Mouse (Mus musculus) forebrain, postnatal 0 days (tissue): Measurements from ENCODE around the gene Recql5. TPM values are rescaled to one million over a fixed set of nuclear protein-coding genes. Genes with fewer than 3 reads are reported as not detected.

Experiments used
- ATAC-seq: fragments of 200-750 bp; cut with Nextera tagmentation; 2 replicates; pipeline ENCODE4 v1.8.0; 2017; ENCODE audit warnings: mild to moderate bottlenecking, moderate library complexity
- DNase-seq: peaks from one replicate; pipeline ENCODE4 v3.0.0-alpha.2; 2015
- H3K27ac ChIP-seq: fragments of 300-500 bp; sonication (generic); 2 replicates; pipeline ENCODE4 v1.5.1; 2014; ENCODE audit warnings: low read depth, mild to moderate bottlenecking, antibody characterized with exemption, low read length, moderate library complexity, mixed read lengths
- H3K27me3 ChIP-seq: fragments of 300-500 bp; sonication (generic); 2 replicates; pipeline ENCODE4 v1.6.1; 2014; ENCODE audit warnings: mild to moderate bottlenecking, low read length, mixed read lengths; ENCODE audit not compliant: insufficient read depth
- H3K36me3 ChIP-seq: fragments of 300-500 bp; sonication (generic); 2 replicates; pipeline ENCODE4 v1.6.1; 2014; ENCODE audit warnings: mild to moderate bottlenecking, moderate library complexity; ENCODE audit not compliant: insufficient read depth
- H3K4me1 ChIP-seq: fragments of 300-500 bp; sonication (generic); 2 replicates; pipeline ENCODE4 v1.6.1; 2014; ENCODE audit warnings: antibody characterized with exemption; ENCODE audit not compliant: insufficient read depth
- H3K4me2 ChIP-seq: fragments of 300-500 bp; sonication (generic); 2 replicates; pipeline ENCODE4 v1.6.1; 2014; ENCODE audit warnings: low read depth, mild to moderate bottlenecking, moderate library complexity
- H3K4me3 ChIP-seq: fragments of 300-500 bp; sonication (generic); 2 replicates; pipeline ENCODE4 v1.5.1; 2014; ENCODE audit warnings: low read depth, low read length, mixed read lengths
- H3K9ac ChIP-seq: fragments of 300-500 bp; sonication (generic); 2 replicates; pipeline ENCODE4 v1.6.1; 2014; ENCODE audit warnings: mild to moderate bottlenecking
- H3K9me3 ChIP-seq: fragments of 300-500 bp; sonication (generic); 2 replicates; pipeline ENCODE4 v1.6.1; 2016; ENCODE audit warnings: low read length
- CTCF ChIP-seq: sonication (generic); IDR thresholded peaks from 2 replicates; pipeline ENCODE4 v1.5.1; 2016; ENCODE audit warnings: antibody characterized with exemption, control low read depth, low read depth
- WGBS: fragments of 180-500 bp; shearing (Covaris S2); extraction: QIAGEN DNeasy Blood & Tissue Kit; methylation state at CpG from one replicate; pipeline ENCODE4 v1.1.7; 2014; 5-methylcytosine and 5-hydroxymethylcytosine counted together
- polyA plus RNA-seq: library from polyadenylated mRNA; unstranded; fragments of >200 nt; fragmentation: Nextera tagmentation; extraction: Ambion mirVana; gene quantifications from 2 replicates; pipeline ENCODE4 v1.2.1, GENCODE M21; 2015
- total RNA-seq: library from RNA; depleted of rRNA; stranded (reverse); fragments of >200 nt; gene quantifications from 2 replicates; pipeline ENCODE4 v1.2.3, GENCODE M21; 2014

The Recql5 gene
- total and polyA plus RNA-seq, 2 experiments from 2014 or later, result 8.4 to 18.9 TPM

- no peaks in the 10 kb centered on the region for H3K9me3 ChIP-seq
- WGBS, result 89% methylated on average over 7 of the region's 7 CpGs
- no peak overlapping the region for H3K9ac ChIP-seq
- no peak overlapping the region for H3K27ac ChIP-seq
- H3K36me3 ChIP-seq, result peaks cover 88% of the 10 kb centered on the region
- ATAC-seq, result no peak
- no peak for DNase-seq
- no peaks in the 10 kb centered on the region for H3K4me1 ChIP-seq
- no peak overlapping the region for H3K4me3 ChIP-seq
- H3K27me3 ChIP-seq, result no peaks in the 10 kb centered on the region
- H3K4me2 ChIP-seq, result no peak overlapping the region
- no peak for TF ChIP-seq CTCF
Measured at GRCm38 (mm10) chr11:115941980-115942379, 8.7 kb upstream of the Recql5 start.

GRCm38 (mm10) chr11:115939690-115940329, 6.5 kb upstream of the Recql5 start:
- no peak overlapping the region for H3K27ac ChIP-seq
- peaks cover 74% of the 10 kb centered on the region for H3K36me3 ChIP-seq
- peak; percentile 36; the same call in 1 of the 2 replicates for ATAC-seq
- peak; percentile 82 for TF ChIP-seq CTCF
- DNase-seq, result peak; percentile 87
- no peak overlapping the region for H3K4me3 ChIP-seq
- H3K4me2 ChIP-seq, result no peak overlapping the region
- H3K27me3 ChIP-seq, result no peaks in the 10 kb centered on the region
- no peaks in the 10 kb centered on the region for H3K9me3 ChIP-seq
- peaks cover 3% of the 10 kb centered on the region for H3K4me1 ChIP-seq
- WGBS, result 36% methylated on average over 6 of the region's 6 CpGs
- H3K9ac ChIP-seq, result no peak overlapping the region

GRCm38 (mm10) chr11:115933747-115934110, 452 bp upstream of the Recql5 start:
- Histone ChIP-seq H3K4me3 (peak overlapping the region; percentile 75), H3K36me3 (peaks cover 19% of the 10 kb centered on the region), H3K9ac (peak overlapping the region; percentile 76), H3K27me3 (no peaks in the 10 kb centered on the region), H3K4me2 (peak overlapping the region; percentile 77), H3K27ac (peak overlapping the region; percentile 75), H3K9me3 (no peaks in the 10 kb centered on the region), H3K4me1 (peaks cover 21% of the 10 kb centered on the region)
- ATAC-seq (peak; percentile 30), DNase-seq (no peak)
- WGBS, result 1% methylated on average over 16 of the region's 16 CpGs
- no peak for TF ChIP-seq CTCF

GRCm38 (mm10) chr11:115931235-115931634, 2.0 kb downstream of the Recql5 start:
- DNase-seq (no peak), ATAC-seq (no peak)
- Histone ChIP-seq H3K36me3 (peaks cover 22% of the 10 kb centered on the region), H3K4me1 (peaks cover 21% of the 10 kb centered on the region), H3K4me3 (no peak overlapping the region), H3K27me3 (no peaks in the 10 kb centered on the region), H3K9ac (no peak overlapping the region), H3K27ac (no peak overlapping the region), H3K4me2 (no peak overlapping the region), H3K9me3 (no peaks in the 10 kb centered on the region)
- TF ChIP-seq CTCF, result no peak
- WGBS, result 74% methylated on average over 3 of the region's 3 CpGs

- Histone ChIP-seq H3K4me2 (no peak overlapping the region), H3K27me3 (no peaks in the 10 kb centered on the region), H3K9ac (no peak overlapping the region), H3K9me3 (no peaks in the 10 kb centered on the region), H3K27ac (no peak overlapping the region), H3K4me1 (peaks cover 19% of the 10 kb centered on the region), H3K4me3 (no peak overlapping the region), H3K36me3 (peaks cover 23% of the 10 kb centered on the region)
- TF ChIP-seq CTCF, result no peak
- ATAC-seq (no peak), DNase-seq (no peak)
- 71% methylated on average over 3 of the region's 3 CpGs for WGBS
Measured at GRCm38 (mm10) chr11:115929818-115930217, 3.5 kb downstream of the Recql5 start.

- Histone ChIP-seq H3K9ac (no peak overlapping the region), H3K9me3 (no peaks in the 10 kb centered on the region), H3K4me2 (no peak overlapping the region), H3K4me3 (no peak overlapping the region), H3K27me3 (no peaks in the 10 kb centered on the region), H3K27ac (no peak overlapping the region), H3K4me1 (peaks cover 11% of the 10 kb centered on the region; the same call in 1 of the 2 replicates), H3K36me3 (peaks cover 29% of the 10 kb centered on the region)
- 90% methylated on average over 8 of the region's 8 CpGs for WGBS
- DNase-seq, result no peak
- no peak for ATAC-seq
- TF ChIP-seq CTCF, result no peak
Measured at GRCm38 (mm10) chr11:115929031-115929430, 4.2 kb downstream of the Recql5 start.

- ATAC-seq, result no peak
Measured at GRCm38 (mm10) chr11:115921986-115922385, 11.3 kb downstream of the Recql5 start.

More at GRCm38 (mm10) chr11:115921986-115922385, 11.3 kb downstream of the Recql5 start:
- peaks cover 36% of the 10 kb centered on the region for H3K36me3 ChIP-seq
- no peak for TF ChIP-seq CTCF
- H3K9ac ChIP-seq, result no peak overlapping the region
- H3K4me3 ChIP-seq, result no peak overlapping the region
- H3K4me1 ChIP-seq, result no peaks in the 10 kb centered on the region
- DNase-seq, result no peak
- WGBS, result 97% methylated on average over 1 of the region's 1 CpGs
- H3K9me3 ChIP-seq, result no peaks in the 10 kb centered on the region
- no peaks in the 10 kb centered on the region for H3K27me3 ChIP-seq
- H3K4me2 ChIP-seq, result no peak overlapping the region
- no peak overlapping the region for H3K27ac ChIP-seq
